Mouse (Mus musculus) adrenal gland, postnatal 36 days (tissue): ENCODE measurements around the gene Lrba. TPM values are rescaled to one million over a fixed set of nuclear protein-coding genes. Genes with fewer than 3 reads are reported as not detected.
A peak's percentile ranks its signal among the peaks of the same experiment; 100 is the strongest.

Experiments used
- DNase-seq, 2 experiments: peaks; one replicate each; pipeline ENCODE4 v3.0.0; 2021; ENCODE audit warnings: mixed read lengths in 1 of 2
- total RNA-seq, 2 experiments: library from RNA; stranded (reverse); gene quantifications; 2 replicates each; pipeline ENCODE4 v1.2.3; 2021

The Lrba gene
- total RNA-seq, 2 experiments from 2014 or later = 28.9 to 38.1 TPM

GRCm38 (mm10) chr3:86756548-86756947 lies 532.1 kb downstream of the Lrba start:
- DNase-seq = no peak

- DNase-seq = no peak
These were observed 534.2 kb downstream of the Lrba start for GRCm38 (mm10) chr3:86758727-86759126.

GRCm38 (mm10) chr3:86759383-86759782 lies 534.9 kb downstream of the Lrba start:
- no peak for DNase-seq

- DNase-seq = no peak
These were observed 535.4 kb downstream of the Lrba start for GRCm38 (mm10) chr3:86759834-86760233.

- no peak for DNase-seq
These were observed 536.0 kb downstream of the Lrba start for GRCm38 (mm10) chr3:86760474-86760873.

GRCm38 (mm10) chr3:86761095-86762035 lies 536.9 kb downstream of the Lrba start:
- DNase-seq = peak; percentile 63 to 78

GRCm38 (mm10) chr3:86762036-86762415 lies 537.5 kb downstream of the Lrba start:
- DNase-seq = no peak

- DNase-seq = no peak
These were observed 538.0 kb downstream of the Lrba start for GRCm38 (mm10) chr3:86762456-86762855.

- no peak for DNase-seq
These were observed 544.1 kb downstream of the Lrba start for GRCm38 (mm10) chr3:86768553-86768952.

- DNase-seq = no peak
These were observed 544.5 kb downstream of the Lrba start for GRCm38 (mm10) chr3:86768969-86769368.

GRCm38 (mm10) chr3:86774566-86775443 lies 550.3 kb downstream of the Lrba start:
- DNase-seq = peak; percentile 19 to 26

- DNase-seq = no peak
These were observed 551.0 kb downstream of the Lrba start for GRCm38 (mm10) chr3:86775444-86775828.

- DNase-seq = peak in 1 of 2 experiments; percentile 39
These were observed 555.2 kb downstream of the Lrba start for GRCm38 (mm10) chr3:86779704-86780103.

- DNase-seq = no peak
These were observed 559.6 kb downstream of the Lrba start for GRCm38 (mm10) chr3:86784051-86784450.

GRCm38 (mm10) chr3:86784930-86785329 lies 560.5 kb downstream of the Lrba start:
- DNase-seq = no peak

- DNase-seq = peak; percentile 6 to 11
These were observed 561.8 kb downstream of the Lrba start for GRCm38 (mm10) chr3:86786280-86786679.

GRCm38 (mm10) chr3:86786845-86787351 lies 562.4 kb downstream of the Lrba start:
- DNase-seq = peak; percentile 65 to 68

- DNase-seq = peak in 1 of 2 experiments; percentile 38
These were observed 563.1 kb downstream of the Lrba start for GRCm38 (mm10) chr3:86787423-86788123.

GRCm38 (mm10) chr3:86788711-86789110 lies 564.2 kb downstream of the Lrba start:
- peak; percentile 69 to 82 for DNase-seq

GRCm38 (mm10) chr3:86789752-86790151 lies 565.3 kb downstream of the Lrba start:
- DNase-seq = no peak

GRCm38 (mm10) chr3:86793264-86793663 lies 568.8 kb downstream of the Lrba start:
- DNase-seq = peak; percentile 47 to 53

GRCm38 (mm10) chr3:86793720-86794191 lies 569.3 kb downstream of the Lrba start:
- peak; percentile 39 to 43 for DNase-seq
